Mouse (Mus musculus) intestine, embryonic 16.5 days (tissue): ENCODE results near the gene Tfr2. TPM values are rescaled to one million over a fixed set of nuclear protein-coding genes. Genes with fewer than 3 reads are reported as not detected.
A peak's percentile ranks its signal among the peaks of the same experiment; 100 is the strongest.

Experiments used
- ATAC-seq: fragments of 200-750 bp; cut with Nextera tagmentation; 2 replicates; pipeline ENCODE4 v1.8.0; 2017; ENCODE audit warnings: moderate TSS enrichment, moderate library complexity
- H3K27ac ChIP-seq: fragments of 300-500 bp; sonication (generic); 2 replicates; pipeline ENCODE4 v1.5.1; 2014; ENCODE audit warnings: mild to moderate bottlenecking, low read length
- H3K27me3 ChIP-seq: fragments of 300-500 bp; sonication (generic); replicated peaks from 2 replicates; pipeline ENCODE4 v1.6.1; 2014; ENCODE audit warnings: low read length, control low read depth, mixed read lengths; ENCODE audit not compliant: control insufficient read depth, insufficient read depth
- H3K36me3 ChIP-seq: fragments of 300-500 bp; sonication (generic); 2 replicates; pipeline ENCODE4 v1.6.1; 2014; ENCODE audit warnings: low read length, control low read depth; ENCODE audit not compliant: control insufficient read depth, insufficient read depth
- H3K4me1 ChIP-seq: fragments of 300-500 bp; sonication (generic); 2 replicates; pipeline ENCODE4 v1.6.1; 2014; ENCODE audit warnings: low read length, control low read depth, mixed read lengths; ENCODE audit not compliant: control insufficient read depth, insufficient read depth
- H3K4me2 ChIP-seq: fragments of 300-500 bp; sonication (generic); 2 replicates; pipeline ENCODE4 v1.6.1; 2014; ENCODE audit warnings: low read depth, low read length, control low read depth
- H3K4me3 ChIP-seq: fragments of 300-500 bp; sonication (generic); 2 replicates; pipeline ENCODE4 v1.5.1; 2014; ENCODE audit warnings: mild to moderate bottlenecking, low read length
- H3K9ac ChIP-seq: fragments of 300-500 bp; sonication (generic); 2 replicates; pipeline ENCODE4 v1.6.1; 2014; ENCODE audit warnings: low read depth, low read length
- H3K9me3 ChIP-seq: fragments of 300-500 bp; sonication (generic); 2 replicates; pipeline ENCODE4 v1.6.1; 2016; ENCODE audit warnings: low read length, control low read depth; ENCODE audit not compliant: control insufficient read depth
- WGBS: fragments of 180-500 bp; shearing (Covaris S2); extraction: QIAGEN DNeasy Blood & Tissue Kit; methylation state at CpG from one replicate; pipeline ENCODE4 v1.1.7; 2014; 5-methylcytosine and 5-hydroxymethylcytosine counted together
- polyA plus RNA-seq: library from polyadenylated mRNA; unstranded; fragments of >200 nt; fragmentation: Nextera tagmentation; extraction: Ambion mirVana; gene quantifications from 2 replicates; pipeline ENCODE4 v1.2.1, GENCODE M21; 2015

Tfr2 gene
- polyA plus RNA-seq, 1 experiment from 2014 or later = 1.3 TPM

DNA sequence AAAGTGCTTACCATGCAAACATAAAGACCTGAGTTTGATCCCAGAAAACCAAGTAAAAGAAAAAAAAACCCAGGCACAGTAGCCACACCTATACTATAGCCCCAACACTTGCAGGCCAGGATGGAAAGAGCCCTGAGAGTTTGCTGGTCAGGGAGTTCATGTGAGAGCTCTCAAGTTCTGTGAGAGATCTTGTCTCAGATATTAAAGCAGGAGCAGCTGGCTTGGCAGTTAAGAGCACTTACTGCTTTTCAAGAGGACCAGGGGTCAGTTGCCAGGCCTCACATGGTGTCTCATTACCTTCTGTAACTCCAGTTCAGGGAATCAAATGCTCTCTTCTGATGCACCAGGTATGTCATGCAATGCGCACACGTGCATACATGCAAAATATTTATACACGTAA, 34.9 kb upstream of the Tfr2 start:
- no peak for ATAC-seq
- peak overlapping the region; percentile 59 for H3K27ac ChIP-seq

GRCm38 (mm10) chr5:137535318-137535717, 34.3 kb upstream of the Tfr2 start:
- H3K27ac ChIP-seq = peak overlapping the region; percentile 21; the same call in 1 of the 2 replicates
- H3K36me3 ChIP-seq = no peaks in the 10 kb centered on the region
- WGBS = 60% methylated on average over 9 of the region's 9 CpGs
- no peak overlapping the region for H3K4me2 ChIP-seq
- H3K4me1 ChIP-seq = peaks cover 4% of the 10 kb centered on the region
- no peak for ATAC-seq
- no peaks in the 10 kb centered on the region for H3K9me3 ChIP-seq
- H3K27me3 ChIP-seq = no peaks in the 10 kb centered on the region
- no peak overlapping the region for H3K4me3 ChIP-seq
- H3K9ac ChIP-seq = no peak overlapping the region

More for the DNA sequence above, 34.9 kb upstream of the Tfr2 start:
- Histone ChIP-seq H3K4me1 (peaks cover 8% of the 10 kb centered on the region), H3K27me3 (no peaks in the 10 kb centered on the region), H3K9me3 (no peaks in the 10 kb centered on the region), H3K4me2 (no peak overlapping the region), H3K4me3 (no peak overlapping the region), H3K9ac (no peak overlapping the region), H3K36me3 (no peaks in the 10 kb centered on the region)
- WGBS = 95% methylated on average over 3 of the region's 3 CpGs

GRCm38 (mm10) chr5:137537461-137537860, 32.2 kb upstream of the Tfr2 start:
- no peak overlapping the region for H3K27ac ChIP-seq
- no peaks in the 10 kb centered on the region for H3K9me3 ChIP-seq
- 53% methylated on average over 4 of the region's 4 CpGs for WGBS

GRCm38 (mm10) chr5:137539291-137539801, 30.3 kb upstream of the Tfr2 start:
- 54% methylated on average over 7 of the region's 7 CpGs for WGBS
- Histone ChIP-seq H3K27ac (no peak overlapping the region), H3K9ac (no peak overlapping the region), H3K4me3 (no peak overlapping the region), H3K27me3 (no peaks in the 10 kb centered on the region), H3K36me3 (no peaks in the 10 kb centered on the region), H3K4me2 (no peak overlapping the region), H3K9me3 (no peaks in the 10 kb centered on the region), H3K4me1 (no peaks in the 10 kb centered on the region)
- no peak for ATAC-seq

More at GRCm38 (mm10) chr5:137537461-137537860, 32.2 kb upstream of the Tfr2 start:
- Histone ChIP-seq H3K4me3 (no peak overlapping the region), H3K4me1 (peaks cover 3% of the 10 kb centered on the region; the same call in 1 of the 2 replicates), H3K36me3 (no peaks in the 10 kb centered on the region), H3K27me3 (no peaks in the 10 kb centered on the region), H3K9ac (no peak overlapping the region), H3K4me2 (no peak overlapping the region)
- no peak for ATAC-seq

GRCm38 (mm10) chr5:137540991-137541390, 28.6 kb upstream of the Tfr2 start:
- Histone ChIP-seq H3K4me3 (no peak overlapping the region), H3K36me3 (no peaks in the 10 kb centered on the region), H3K9me3 (no peaks in the 10 kb centered on the region), H3K4me2 (no peak overlapping the region), H3K9ac (no peak overlapping the region), H3K4me1 (no peaks in the 10 kb centered on the region), H3K27me3 (no peaks in the 10 kb centered on the region), H3K27ac (no peak overlapping the region)
- ATAC-seq = no peak
- 71% methylated on average over 6 of the region's 6 CpGs for WGBS

DNA sequence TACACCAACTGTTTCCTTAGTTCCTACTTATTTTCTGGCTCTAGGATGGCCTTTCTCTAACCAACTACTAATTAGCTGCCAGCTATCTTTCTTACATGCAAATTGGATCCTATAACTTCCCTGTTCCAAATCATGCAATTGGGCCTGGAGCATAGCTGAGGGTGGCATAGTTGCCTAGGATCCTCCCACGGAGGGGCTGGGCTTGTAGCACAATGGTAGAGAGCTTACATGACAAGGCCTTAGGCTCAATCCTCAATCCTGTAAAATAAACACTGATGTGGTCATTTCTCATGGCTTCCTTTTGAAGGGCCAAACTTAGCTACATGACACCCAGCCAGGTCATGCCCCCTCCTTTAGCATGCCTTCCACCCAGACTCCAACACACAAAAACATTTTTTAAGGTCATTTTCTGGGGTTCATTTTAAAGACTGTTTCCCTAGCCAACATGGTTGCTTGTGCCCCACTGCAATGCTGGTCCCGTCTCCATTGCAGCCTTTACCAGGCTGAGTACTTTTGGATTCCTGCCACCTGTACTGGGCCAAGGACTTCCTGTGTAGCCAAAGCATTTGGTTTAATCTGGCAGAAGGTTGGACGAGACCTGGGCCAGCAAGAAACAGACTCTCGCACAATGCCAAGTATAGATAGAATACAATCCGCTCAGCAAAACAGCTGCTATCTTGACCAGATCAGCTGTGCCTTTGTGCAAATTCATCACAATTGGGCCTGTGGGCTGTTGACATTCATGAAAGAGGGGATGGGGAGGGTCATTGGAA, 27.7 kb upstream of the Tfr2 start:
- ATAC-seq = no peak
- no peak overlapping the region for H3K27ac ChIP-seq
- H3K27me3 ChIP-seq = no peaks in the 10 kb centered on the region
- no peak overlapping the region for H3K4me3 ChIP-seq
- H3K4me2 ChIP-seq = no peak overlapping the region
- no peaks in the 10 kb centered on the region for H3K36me3 ChIP-seq
- H3K4me1 ChIP-seq = no peaks in the 10 kb centered on the region
- H3K9ac ChIP-seq = no peak overlapping the region
- no peaks in the 10 kb centered on the region for H3K9me3 ChIP-seq
- WGBS = 72% methylated on average over 5 of the region's 5 CpGs

GRCm38 (mm10) chr5:137544926-137545325, 24.7 kb upstream of the Tfr2 start:
- Histone ChIP-seq H3K9ac (no peak overlapping the region), H3K4me2 (no peak overlapping the region), H3K27me3 (no peaks in the 10 kb centered on the region), H3K9me3 (no peaks in the 10 kb centered on the region), H3K27ac (no peak overlapping the region), H3K36me3 (no peaks in the 10 kb centered on the region), H3K4me3 (no peak overlapping the region), H3K4me1 (no peaks in the 10 kb centered on the region)
- ATAC-seq = no peak
- 59% methylated on average over 6 of the region's 6 CpGs for WGBS

DNA sequence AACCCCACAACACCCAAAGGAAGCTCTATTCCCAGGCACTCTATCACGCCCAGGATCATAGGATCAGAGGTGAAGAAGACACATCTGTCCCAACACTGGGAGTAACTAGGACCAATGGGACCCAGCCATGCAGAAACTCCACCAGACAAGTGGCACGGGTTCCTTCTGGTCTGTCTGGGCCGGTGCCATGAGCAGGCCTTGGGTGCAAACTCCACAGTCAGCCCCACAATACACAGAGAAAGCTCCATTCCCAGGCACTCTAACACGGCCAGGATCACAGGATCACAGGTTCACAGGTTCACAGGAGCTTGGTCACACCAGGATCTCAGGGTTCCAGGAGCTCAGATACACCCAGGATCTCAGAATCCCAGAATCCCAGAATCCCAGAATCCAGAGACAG, 24.0 kb upstream of the Tfr2 start:
- 80% methylated on average over 4 of the region's 4 CpGs for WGBS
- H3K4me3 ChIP-seq = no peak overlapping the region
- ATAC-seq = no peak

DNA sequence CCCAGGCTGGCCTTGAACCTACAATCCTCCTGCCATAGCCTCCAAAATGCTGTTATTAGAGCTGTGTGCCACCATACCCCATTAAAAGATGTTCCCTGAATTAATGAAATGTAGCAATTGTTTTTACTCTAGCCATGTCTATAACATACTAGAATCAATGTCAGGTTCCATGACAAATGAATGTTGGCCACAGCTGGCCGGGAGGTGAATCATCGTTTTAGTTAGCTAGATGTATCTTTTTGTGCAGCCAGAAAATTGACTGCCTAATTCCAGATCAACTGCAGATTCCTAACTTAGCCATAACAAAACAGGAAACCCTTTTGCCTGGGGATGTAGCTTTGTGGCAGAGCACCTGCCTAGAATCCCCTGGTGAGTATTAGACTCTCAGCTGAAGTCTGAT, 19.8 kb upstream of the Tfr2 start:
- Histone ChIP-seq H3K9me3 (no peaks in the 10 kb centered on the region), H3K4me3 (no peak overlapping the region), H3K4me1 (peaks cover 5% of the 10 kb centered on the region; the same call in 1 of the 2 replicates), H3K27me3 (peaks cover 11% of the 10 kb centered on the region), H3K27ac (no peak overlapping the region), H3K36me3 (no peaks in the 10 kb centered on the region), H3K9ac (no peak overlapping the region), H3K4me2 (no peak overlapping the region)
- WGBS = 87% methylated on average over 2 of the region's 2 CpGs
- no peak for ATAC-seq

More for the DNA sequence above, 24.0 kb upstream of the Tfr2 start:
- no peak overlapping the region for H3K27ac ChIP-seq
- H3K27me3 ChIP-seq = no peaks in the 10 kb centered on the region
- H3K9me3 ChIP-seq = no peaks in the 10 kb centered on the region
- no peak overlapping the region for H3K9ac ChIP-seq
- no peak overlapping the region for H3K4me2 ChIP-seq
- H3K4me1 ChIP-seq = no peaks in the 10 kb centered on the region
- H3K36me3 ChIP-seq = no peaks in the 10 kb centered on the region
